In the genomic region with DNA sequence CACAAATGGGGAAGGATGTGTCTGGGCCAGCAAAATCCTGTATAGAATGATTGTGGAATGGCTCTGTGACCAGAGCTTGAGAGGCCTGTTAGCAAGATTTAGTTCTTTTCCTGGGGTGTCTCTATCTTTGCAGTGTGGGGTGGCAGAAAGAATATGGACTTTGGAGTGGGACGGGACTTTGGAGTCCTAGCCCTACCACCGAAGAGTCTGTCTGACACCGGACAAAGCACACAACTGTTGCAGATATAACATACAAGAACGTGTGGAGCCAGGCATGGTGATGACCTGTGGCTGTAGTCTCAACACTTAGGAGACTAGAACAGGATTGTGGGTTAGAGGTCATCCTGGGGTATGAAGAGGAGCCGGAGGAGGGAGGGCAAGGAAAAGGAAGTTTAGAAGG, we compare ENCODE assay signal across 20 mouse cellular contexts.
"Had no signal": no experiment of that assay in that cellular context is flagged by ENCODE, and none has a peak within 500 bp of the region (broad histone marks: within the 10 kb centered on the region; RNA-seq: fewer than 3 reads in every experiment).

No protein-coding gene starts in this region.

- H3K9ac ChIP-seq: limb, embryonic 13.5 days; liver, embryonic 14.5 days; liver, postnatal 0 days; lung, embryonic 14.5 days; midbrain, embryonic 13.5 days; neural tube, embryonic 13.5 days had no signal

- H3K4me2 ChIP-seq: limb, embryonic 13.5 days; lung, embryonic 14.5 days; midbrain, embryonic 13.5 days; neural tube, embryonic 13.5 days had no signal

- H3K36me3 ChIP-seq: limb, embryonic 10.5 days; limb, embryonic 13.5 days; midbrain, embryonic 10.5 days; midbrain, embryonic 13.5 days; neural tube, embryonic 13.5 days had no signal

- H3K4me3 ChIP-seq: limb, embryonic 10.5 days; limb, embryonic 13.5 days; megakaryocyte, embryonic 14.5 days; midbrain, embryonic 10.5 days; midbrain, embryonic 13.5 days; myocyte; neural tube, embryonic 13.5 days had no signal

- H3K4me1 ChIP-seq: limb, embryonic 10.5 days; midbrain, embryonic 13.5 days had no signal

- H3K9me3 ChIP-seq: limb, embryonic 10.5 days; limb, embryonic 13.5 days; midbrain, embryonic 10.5 days; midbrain, embryonic 13.5 days had no signal

- H3K27me3 ChIP-seq: limb, embryonic 13.5 days; megakaryocyte, embryonic 14.5 days; midbrain, embryonic 13.5 days; neural tube, embryonic 13.5 days had no signal

- ATAC-seq: inflammation-experienced regulatory T-cells, adult 6 months; liver, postnatal 0 days; midbrain, embryonic 16.5 days had no signal

- DNase-seq: liver, postnatal 0 days; right cerebral cortex, postnatal 14 days; right cerebral cortex, postnatal 4 days; spleen, adult 18-20 months; thymus, adult 2 months; thymus, postnatal 14 days; thymus, postnatal 4 days had no signal

- H3K27ac ChIP-seq: kidney, postnatal 0 days; limb, embryonic 10.5 days; limb, embryonic 13.5 days; liver, embryonic 14.5 days; macrophage; midbrain, embryonic 10.5 days; midbrain, embryonic 13.5 days; neural tube, embryonic 13.5 days had no signal
